9 mouse cellular contexts compared by ENCODE assay signal in the genomic region with DNA sequence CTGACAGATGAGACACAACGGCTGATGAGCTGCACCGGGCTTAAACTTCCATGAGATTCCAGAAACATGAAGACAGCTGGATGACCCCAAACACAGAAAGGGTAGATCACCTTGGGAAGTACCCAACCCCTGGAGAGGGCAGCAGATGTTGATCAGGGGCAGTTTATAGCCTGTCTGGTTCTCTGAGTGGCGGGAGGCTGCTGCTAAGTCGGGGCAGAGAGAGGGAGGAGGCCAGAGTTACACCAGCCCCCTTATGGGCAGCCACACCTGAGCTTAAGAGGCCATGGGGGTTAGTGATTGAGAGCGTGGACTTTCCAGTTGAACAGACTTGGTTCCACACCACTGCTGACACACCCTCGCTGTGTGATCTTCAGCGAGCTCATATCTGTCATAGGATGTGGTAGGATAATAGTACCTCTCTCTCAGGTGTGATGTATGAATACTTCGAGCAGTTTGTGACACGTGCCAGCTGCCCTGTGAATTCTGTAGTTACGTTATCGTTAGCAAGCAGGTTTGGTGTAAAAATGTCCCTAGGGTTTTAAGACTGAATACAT. TPM values are rescaled to one million over a fixed set of nuclear protein-coding genes. Genes with fewer than 3 reads are reported as not detected.
DNase-seq lines count a peak whose midpoint lies in the region; ATAC-seq and TF ChIP-seq lines count a peak whose summit lies in the region.
"Had no signal": no experiment of that assay in that cellular context is flagged by ENCODE, and none has a peak within 500 bp of the region (broad histone marks: within the 10 kb centered on the region; RNA-seq: fewer than 3 reads in every experiment).

No protein-coding gene starts in this region.

- no peak overlapping the region for H3K4me2 ChIP-seq in forebrain, embryonic 11.5 days (ENCODE audit: low read depth, low read length, severe bottlenecking)
- H3K4me2 ChIP-seq in neural tube, embryonic 11.5 days (ENCODE audit: low read depth) = 0 out of 2 replicates have a peak overlapping the region, but pooled peaks have one; percentile 96
- peak overlapping the region; percentile 87 for H3K4me2 ChIP-seq in liver, embryonic 14.5 days (ENCODE audit: low read depth)

- H3K36me3 ChIP-seq in forebrain, embryonic 10.5 days (replicated peaks) = no peaks in the 10 kb centered on the region
- no peaks in the 10 kb centered on the region for H3K36me3 ChIP-seq in forebrain, embryonic 11.5 days (ENCODE audit: control insufficient read depth, insufficient read depth, low read length)
- H3K36me3 ChIP-seq in neural tube, embryonic 11.5 days (ENCODE audit: control insufficient read depth, insufficient read depth, low read length) = no peaks in the 10 kb centered on the region
- no peaks in the 10 kb centered on the region for H3K36me3 ChIP-seq in liver, embryonic 14.5 days (replicated peaks; ENCODE audit: control insufficient read depth, insufficient read depth, low read depth)

- TF ChIP-seq EP300 in liver, embryonic 14.5 days (IDR thresholded peaks at IDR 0.05; ENCODE audit: low read depth) = no peak

- DNase-seq in forebrain, embryonic 10.5 days (ENCODE audit: extremely low spot score, low spot score) = no peak
- no peak for DNase-seq in forebrain, embryonic 11.5 days (ENCODE audit: low spot score)
- no peak for DNase-seq in neural tube, embryonic 11.5 days (ENCODE audit: low spot score)
- DNase-seq in neural tube, embryonic 10.5 days (ENCODE audit: extremely low spot score, low spot score) = no peak
- no peak for DNase-seq in liver, embryonic 14.5 days (ENCODE audit: low read depth in 3 of 3, low spot score in 3 of 3)
- DNase-seq in frontal cortex, adult 2 months (ENCODE audit: extremely low spot score in 1 of 2, low spot score in 1 of 2) = no peak
- DNase-seq in urinary bladder, postnatal 36 days (ENCODE audit: low spot score in 2 of 2) = no peak
- DNase-seq in urinary bladder, postnatal 14 days (ENCODE audit: low spot score) = no peak
- DNase-seq: embryo, embryonic 11 days had no signal

- peaks cover 69% of the 10 kb centered on the region for H3K27me3 ChIP-seq in forebrain, embryonic 10.5 days (ENCODE audit: poor library complexity, severe bottlenecking)
- H3K27me3 ChIP-seq in forebrain, embryonic 11.5 days (ENCODE audit: control insufficient read depth, insufficient read depth, low read length) = peaks cover 17% of the 10 kb centered on the region
- peaks cover 20% of the 10 kb centered on the region for H3K27me3 ChIP-seq in neural tube, embryonic 11.5 days (ENCODE audit: control insufficient read depth, insufficient read depth, low read length)
- H3K27me3 ChIP-seq in liver, embryonic 14.5 days (ENCODE audit: control insufficient read depth, insufficient read depth, low read length) = no peaks in the 10 kb centered on the region; the same call in 1 of the 2 replicates

- no peak for TF ChIP-seq CTCF in liver, embryonic 14.5 days (IDR thresholded peaks at IDR 0.05; ENCODE audit: low read depth)

- H3K4me3 ChIP-seq in forebrain, embryonic 10.5 days = 0 out of 2 replicates have a peak overlapping the region, but pooled peaks have one; percentile 88
- no peak overlapping the region for H3K4me3 ChIP-seq in forebrain, embryonic 11.5 days (ENCODE audit: low read depth, low read length)
- no peak overlapping the region for H3K4me3 ChIP-seq in neural tube, embryonic 11.5 days (ENCODE audit: low read depth, low read length)
- H3K4me3 ChIP-seq in liver, embryonic 14.5 days (ENCODE audit: insufficient read depth in 1 of 2, low read depth in 2 of 2, low read length in 2 of 2) = no peak overlapping the region; a peak in 2 of 4 replicates

- H3K4me1 ChIP-seq in forebrain, embryonic 10.5 days = peaks cover 21% of the 10 kb centered on the region
- peaks cover 2% of the 10 kb centered on the region; the same call in 1 of the 2 replicates for H3K4me1 ChIP-seq in forebrain, embryonic 11.5 days (replicated peaks; ENCODE audit: control insufficient read depth, insufficient read depth, low read length)
- H3K4me1 ChIP-seq in neural tube, embryonic 11.5 days (ENCODE audit: control insufficient read depth, insufficient read depth, low read length) = peaks cover 6% of the 10 kb centered on the region; the same call in 1 of the 2 replicates
- peaks cover 11 to 20% of the 10 kb centered on the region in 2 experiments for H3K4me1 ChIP-seq in liver, embryonic 14.5 days (replicated peaks; ENCODE audit: control insufficient read depth in 2 of 2, insufficient read depth in 2 of 2, low read length in 1 of 2)

- H3K27ac ChIP-seq in forebrain, embryonic 10.5 days = no peak overlapping the region
- H3K27ac ChIP-seq in forebrain, embryonic 11.5 days (ENCODE audit: low read depth, low read length) = no peak overlapping the region
- H3K27ac ChIP-seq in neural tube, embryonic 11.5 days (ENCODE audit: low read depth, low read length) = no peak overlapping the region
- no peak overlapping the region for H3K27ac ChIP-seq in liver, embryonic 14.5 days

- no peak for ATAC-seq in forebrain, embryonic 11.5 days (replicated peaks; ENCODE audit: low FRiP score)
- no peak for ATAC-seq in neural tube, embryonic 11.5 days (ENCODE audit: insufficient read depth, low FRiP score, low TSS enrichment)
- ATAC-seq in liver, embryonic 14.5 days (ENCODE audit: insufficient read depth) = no peak

- WGBS in forebrain, embryonic 10.5 days = 72% methylated on average over 11 of the region's 11 CpGs
- 72% methylated on average over 11 of the region's 11 CpGs for WGBS in forebrain, embryonic 11.5 days
- 64% methylated on average over 11 of the region's 11 CpGs for WGBS in neural tube, embryonic 11.5 days
- WGBS in liver, embryonic 14.5 days (ENCODE audit: insufficient replicate concordance) = 61% methylated on average over 11 of the region's 11 CpGs

- H3K9ac ChIP-seq in forebrain, embryonic 11.5 days (ENCODE audit: low read length) = no peak overlapping the region
- no peak overlapping the region for H3K9ac ChIP-seq in neural tube, embryonic 11.5 days (ENCODE audit: low read length)
- no peak overlapping the region for H3K9ac ChIP-seq in liver, embryonic 14.5 days (replicated peaks)

- no peaks in the 10 kb centered on the region for H3K9me3 ChIP-seq in forebrain, embryonic 10.5 days
- no peaks in the 10 kb centered on the region for H3K9me3 ChIP-seq in forebrain, embryonic 11.5 days (ENCODE audit: control insufficient read depth, low read length)
- no peaks in the 10 kb centered on the region for H3K9me3 ChIP-seq in neural tube, embryonic 11.5 days (ENCODE audit: control insufficient read depth, low read length)
- H3K9me3 ChIP-seq in liver, embryonic 14.5 days (ENCODE audit: control insufficient read depth, low read length) = no peaks in the 10 kb centered on the region

RNA-seq across cellular contexts. Expression of gene Ppp1r13b, which starts 1.2 kb away (rescaled TPM):
- polyA plus RNA-seq in forebrain, embryonic 10.5 days (2016; fragmentation: Nextera tagmentation; extraction: Ambion mirVana) = 2.9 and 3.1 TPM in 2 replicates
- 6.3 and 7.6 TPM in 2 replicates for polyA plus RNA-seq in forebrain, embryonic 11.5 days (2014; fragmentation: Nextera tagmentation; extraction: Ambion mirVana)
- 10.2 and 11.8 TPM in 2 replicates for polyA plus RNA-seq in neural tube, embryonic 11.5 days (2014; fragmentation: Nextera tagmentation; extraction: Ambion mirVana)
- 2.5 and 2.8 TPM in 2 replicates for polyA plus RNA-seq in liver, embryonic 14.5 days (2012; rRNA removed)
- 2.9 and 3.6 TPM in 2 replicates for polyA plus RNA-seq in liver, embryonic 14.5 days (2014; fragmentation: Nextera tagmentation; extraction: Ambion mirVana)
- polyA plus RNA-seq in frontal cortex, adult 2 months (2012; rRNA removed) = 37.6 and 37.9 TPM in 2 replicates

RNA-seq across cellular contexts. Expression of gene Atp5mpl, which starts 57.7 kb away (rescaled TPM):
- 565 and 608 TPM in 2 replicates for polyA plus RNA-seq in forebrain, embryonic 10.5 days (2016; fragmentation: Nextera tagmentation; extraction: Ambion mirVana)
- polyA plus RNA-seq in forebrain, embryonic 11.5 days (2014; fragmentation: Nextera tagmentation; extraction: Ambion mirVana) = 524 and 551 TPM in 2 replicates
- polyA plus RNA-seq in neural tube, embryonic 11.5 days (2014; fragmentation: Nextera tagmentation; extraction: Ambion mirVana) = 613 and 635 TPM in 2 replicates
- 139 and 170 TPM in 2 replicates for polyA plus RNA-seq in liver, embryonic 14.5 days (2012; rRNA removed)
- 631 and 642 TPM in 2 replicates for polyA plus RNA-seq in liver, embryonic 14.5 days (2014; fragmentation: Nextera tagmentation; extraction: Ambion mirVana)
- 259 and 293 TPM in 2 replicates for polyA plus RNA-seq in frontal cortex, adult 2 months (2012; rRNA removed)
